Mouse (Mus musculus) embryo, embryonic 11 days (tissue): ENCODE data around the gene Prkar1b.

Experiments used
- DNase-seq: peaks from one replicate; pipeline ENCODE4 v3.0.0-alpha.2; 2015

Gene Prkar1b

GRCm38 (mm10) chr5:139149681-139150602 is at the start of gene Prkar1b, which contains the start of gene Dnaaf5:
Gene Prkar1b (minus strand): TSS chr5:139150001.
Gene Dnaaf5 (plus strand): TSS chr5:139150223.
- peak; percentile 100 for DNase-seq

GRCm38 (mm10) chr5:139199636-139199994 is 49.8 kb upstream of the Prkar1b start:
- no peak for DNase-seq

- no peak for DNase-seq
These were observed 49.0 kb upstream of the Prkar1b start for GRCm38 (mm10) chr5:139198779-139199178.

- no peak for DNase-seq
These were observed 41.2 kb upstream of the Prkar1b start for GRCm38 (mm10) chr5:139190958-139191357.

- no peak for DNase-seq
These were observed 39.9 kb upstream of the Prkar1b start for GRCm38 (mm10) chr5:139189726-139190125.

- DNase-seq: no peak
These were observed 35.1 kb upstream of the Prkar1b start for GRCm38 (mm10) chr5:139184897-139185296.

GRCm38 (mm10) chr5:139183601-139184000 is 33.8 kb upstream of the Prkar1b start:
- no peak for DNase-seq

GRCm38 (mm10) chr5:139183131-139183530 is 33.3 kb upstream of the Prkar1b start:
- no peak for DNase-seq

- DNase-seq: peak; percentile 87
These were observed 29.3 kb upstream of the Prkar1b start for GRCm38 (mm10) chr5:139178895-139179631.

- peak; percentile 17 for DNase-seq
These were observed 25.1 kb upstream of the Prkar1b start for GRCm38 (mm10) chr5:139174556-139175547.

GRCm38 (mm10) chr5:139174141-139174540 is 24.3 kb upstream of the Prkar1b start:
- DNase-seq: no peak

- no peak for DNase-seq
These were observed 22.1 kb upstream of the Prkar1b start for GRCm38 (mm10) chr5:139171929-139172328.

GRCm38 (mm10) chr5:139167548-139167947 is 17.7 kb upstream of the Prkar1b start:
- no peak for DNase-seq

GRCm38 (mm10) chr5:139166781-139167361 is 17.1 kb upstream of the Prkar1b start:
- no peak for DNase-seq

GRCm38 (mm10) chr5:139161632-139162031 is 11.8 kb upstream of the Prkar1b start:
- no peak for DNase-seq

- no peak for DNase-seq
These were observed 11.1 kb upstream of the Prkar1b start for GRCm38 (mm10) chr5:139160899-139161298.

GRCm38 (mm10) chr5:139150603-139151031 is 816 bp upstream of the Prkar1b start:
- DNase-seq: peak; percentile 55

- DNase-seq: peak; percentile 3
These were observed 662 bp downstream of the Prkar1b start for GRCm38 (mm10) chr5:139149006-139149672.

GRCm38 (mm10) chr5:139147178-139148078 is 2.4 kb downstream of the Prkar1b start:
- no peak for DNase-seq

GRCm38 (mm10) chr5:139146476-139147075 is 3.2 kb downstream of the Prkar1b start:
- no peak for DNase-seq
